Mouse (Mus musculus) mouse embryonic stem cell (cell line): ENCODE results near the gene Sbno2.
"Not testable (repeated sequence)": the region's sequence is repeated elsewhere in the genome, so short reads cannot be mapped to it uniquely, and the experiment has no call there.

ENCODE experiments used
- in situ Hi-C, 2 experiments: fragments of 300-500 bp; cut with MboI; formaldehyde crosslinking; loops; 1 replicate in 1 of 2; 3 replicates in 1 of 2; pipeline ENCODE4 v1.14.3; 2019 to 2020; ENCODE audit warnings: low sequenced_read_pairs in 2 of 2, low pct_unique_long_range_greater_than_20kb in 1 of 2, mixed read lengths in 1 of 2; ENCODE audit not compliant: unreplicated experiment in 1 of 2

The Sbno2 gene

GRCm38 (mm10) chr10:80074813-80075601, 30.4 kb downstream of the Sbno2 start:
- in situ Hi-C loops = no loop called here

- in situ Hi-C loops = no loop called here
Observed at GRCm38 (mm10) chr10:80072623-80073489, 32.5 kb downstream of the Sbno2 start.

- in situ Hi-C loops = no loop called here
Observed at GRCm38 (mm10) chr10:80071516-80071900, 33.9 kb downstream of the Sbno2 start.

GRCm38 (mm10) chr10:80070837-80071515, 34.4 kb downstream of the Sbno2 start:
- in situ Hi-C loops = no loop called here

GRCm38 (mm10) chr10:80069948-80070450, 35.4 kb downstream of the Sbno2 start:
- in situ Hi-C loops = no loop called here

GRCm38 (mm10) chr10:80069251-80069650, 36.1 kb downstream of the Sbno2 start:
- in situ Hi-C loops = no loop called here

- in situ Hi-C loops = no loop called here
Observed at GRCm38 (mm10) chr10:80063877-80064650, 41.3 kb downstream of the Sbno2 start.

GRCm38 (mm10) chr10:80063104-80063503, 42.3 kb downstream of the Sbno2 start:
- in situ Hi-C loops = no loop called here

- in situ Hi-C loops = no loop called here
Observed at GRCm38 (mm10) chr10:80057683-80058326, 47.6 kb downstream of the Sbno2 start.

GRCm38 (mm10) chr10:80056976-80057682, 48.2 kb downstream of the Sbno2 start:
- in situ Hi-C loops = no loop called here

GRCm38 (mm10) chr10:80056506-80056905, 48.9 kb downstream of the Sbno2 start:
- in situ Hi-C loops = no loop called here

- in situ Hi-C loops = no loop called here
Observed at GRCm38 (mm10) chr10:80055891-80056290, 49.5 kb downstream of the Sbno2 start.

GRCm38 (mm10) chr10:80055364-80055763, 50.0 kb downstream of the Sbno2 start:
- in situ Hi-C loops = no loop called here

GRCm38 (mm10) chr10:80054911-80055310, 50.5 kb downstream of the Sbno2 start:
- in situ Hi-C loops = not testable (repeated sequence)

- in situ Hi-C loops = no loop called here
Observed at GRCm38 (mm10) chr10:80053831-80054815, 51.2 kb downstream of the Sbno2 start.

- in situ Hi-C loops = no loop called here
Observed at GRCm38 (mm10) chr10:80053259-80053780, 52.1 kb downstream of the Sbno2 start.
